Mouse (Mus musculus) CH12.LX (cell line): Measurements from ENCODE around the gene En1. TPM values are rescaled to one million over a fixed set of nuclear protein-coding genes. Genes with fewer than 3 reads are reported as not detected.

Experiments
- DNase-seq: peaks from one replicate; pipeline ENCODE4 v3.0.0-alpha.2; 2013; ENCODE audit errors: extremely low read depth
- H3K27ac ChIP-seq: 2 replicates; pipeline ENCODE4 v1.5.1; 2012; ENCODE audit warnings: low read depth, mild to moderate bottlenecking, control low read depth, moderate library complexity; ENCODE audit not compliant: insufficient read depth
- H3K27me3 ChIP-seq: replicated peaks from 2 replicates; pipeline ENCODE3; 2012; ENCODE audit warnings: inconsistent platforms
- H3K36me3 ChIP-seq, 2 experiments: replicated peaks in 1 of 2; 2 replicates each; pipeline versions ENCODE3 to v1.6.1; 2012; ENCODE audit warnings: inconsistent platforms in 1 of 2, low read length in 1 of 2, mild to moderate bottlenecking in 1 of 2, mixed read lengths in 1 of 2, moderate library complexity in 1 of 2; ENCODE audit not compliant: control insufficient read depth in 1 of 2, insufficient read depth in 1 of 2
- H3K4me1 ChIP-seq, 2 experiments: 2 replicates each; pipeline ENCODE4 v1.6.1; 2012; ENCODE audit warnings: inconsistent platforms in 1 of 2, moderate library complexity in 1 of 2; ENCODE audit not compliant: insufficient read depth in 2 of 2, control insufficient read depth in 1 of 2
- H3K4me2 ChIP-seq: 2 replicates; pipeline ENCODE4 v1.6.1; 2012; ENCODE audit warnings: low read depth, mild to moderate bottlenecking, control low read depth; ENCODE audit not compliant: poor library complexity, insufficient read depth, severe bottlenecking
- H3K4me3 ChIP-seq, 3 experiments: fragments of 150-350 bp in 1 of 3; sonication (generic) in 1 of 3; replicated peaks in 1 of 3; 2 replicates each; pipeline versions ENCODE3 to v1.5.1; 2011 to 2012; ENCODE audit warnings: low read depth in 2 of 3, low read length in 2 of 3, mild to moderate bottlenecking in 2 of 3, moderate library complexity in 2 of 3, control low read depth in 1 of 3, improper control_type of control experiment in 1 of 3, inconsistent platforms in 1 of 3, mixed read lengths in 1 of 3; ENCODE audit not compliant: poor library complexity in 1 of 3
- H3K79me2 ChIP-seq: replicated peaks from 2 replicates; pipeline ENCODE4 v1.6.1; 2012; ENCODE audit warnings: mild to moderate bottlenecking, moderate library complexity; ENCODE audit not compliant: control insufficient read depth, poor library complexity, insufficient read depth, severe bottlenecking; ENCODE audit errors: extremely low read depth
- H3K9ac ChIP-seq: 2 replicates; pipeline ENCODE4 v1.6.1; 2012; ENCODE audit warnings: low read depth, mild to moderate bottlenecking, control low read depth, moderate library complexity; ENCODE audit not compliant: insufficient read depth
- H3K9me3 ChIP-seq: replicated peaks from 2 replicates; pipeline ENCODE3; 2012; ENCODE audit warnings: low read length, inconsistent platforms, mixed read lengths
- BHLHE40 ChIP-seq: IDR thresholded peaks from 2 replicates; pipeline ENCODE4 v1.6.1; 2011; ENCODE audit warnings: mild to moderate bottlenecking, low read depth, low read length, improper control_type of control experiment
- CHD1 ChIP-seq: IDR thresholded peaks from 2 replicates; pipeline ENCODE4 v1.6.1; 2012; ENCODE audit warnings: low read depth, low read length, improper control_type of control experiment, inconsistent platforms
- CHD2 ChIP-seq: IDR thresholded peaks from 2 replicates; pipeline ENCODE4 v1.6.1; 2011; ENCODE audit warnings: low read length, improper control_type of control experiment
- E2F4 ChIP-seq: IDR thresholded peaks from 2 replicates; pipeline ENCODE4 v1.6.1; 2011; ENCODE audit warnings: low read depth, low read length, improper control_type of control experiment; ENCODE audit not compliant: insufficient replicate concordance
- EP300 ChIP-seq: IDR thresholded peaks from 2 replicates; pipeline ENCODE4 v1.6.1; 2011; ENCODE audit warnings: low read length, improper control_type of control experiment
- IRF4 ChIP-seq: IDR thresholded peaks from 2 replicates; pipeline ENCODE4 v1.6.1; 2014; ENCODE audit warnings: low read depth, mild to moderate bottlenecking, inconsistent platforms, low read length, improper control_type of control experiment
- MAFK ChIP-seq: IDR thresholded peaks from 2 replicates; pipeline ENCODE4 v1.6.1; 2011; ENCODE audit warnings: low read length, improper control_type of control experiment; ENCODE audit not compliant: insufficient replicate concordance
- MAX ChIP-seq: IDR thresholded peaks from 2 replicates; pipeline ENCODE4 v1.6.1; 2011; ENCODE audit warnings: low read length, improper control_type of control experiment
- MAZ ChIP-seq: IDR thresholded peaks from 2 replicates; pipeline ENCODE4 v1.6.1; 2012; ENCODE audit warnings: low read depth, mild to moderate bottlenecking, inconsistent platforms, low read length, improper control_type of control experiment, moderate library complexity
- MEF2A ChIP-seq: IDR thresholded peaks from 2 replicates; pipeline ENCODE4 v1.6.1; 2014; ENCODE audit warnings: low read depth, mild to moderate bottlenecking, inconsistent platforms, low read length, improper control_type of control experiment, borderline replicate concordance
- MXI1 ChIP-seq: IDR thresholded peaks from 2 replicates; pipeline ENCODE4 v1.6.1; 2011; ENCODE audit warnings: mild to moderate bottlenecking, low read depth, low read length, improper control_type of control experiment
- MYC ChIP-seq: IDR thresholded peaks from 2 replicates; pipeline ENCODE4 v1.6.1; 2011; ENCODE audit warnings: low read depth, mild to moderate bottlenecking, improper control_type of control experiment, low read length
- NELFE ChIP-seq: IDR thresholded peaks from 2 replicates; pipeline ENCODE4 v1.6.1; 2011; ENCODE audit warnings: low read depth, low read length, improper control_type of control experiment
- POLR2A ChIP-seq: IDR thresholded peaks from 2 replicates; pipeline ENCODE4 v1.6.1; 2011; ENCODE audit warnings: low read depth, mild to moderate bottlenecking, improper control_type of control experiment, low read length
- RAD21 ChIP-seq: IDR thresholded peaks from 2 replicates; pipeline ENCODE4 v1.6.1; 2011; ENCODE audit warnings: low read depth, mild to moderate bottlenecking, low read length, improper control_type of control experiment, moderate library complexity
- RCOR1 ChIP-seq: conservative IDR thresholded peaks from 2 replicates; pipeline ENCODE4 v1.6.1; 2012; ENCODE audit warnings: low read depth, mild to moderate bottlenecking, inconsistent platforms, low read length, improper control_type of control experiment
- TBP ChIP-seq: conservative IDR thresholded peaks from 2 replicates; pipeline ENCODE4 v1.6.1; 2011; ENCODE audit warnings: low read depth, low read length, improper control_type of control experiment
- TCF12 ChIP-seq: IDR thresholded peaks from 2 replicates; pipeline ENCODE4 v1.6.1; 2014; ENCODE audit warnings: low read depth, mild to moderate bottlenecking, inconsistent platforms, low read length, improper control_type of control experiment
- USF1 ChIP-seq: IDR thresholded peaks from 2 replicates; pipeline ENCODE4 v1.6.1; 2014; ENCODE audit warnings: low read depth, mild to moderate bottlenecking, inconsistent platforms, low read length, improper control_type of control experiment
- USF2 ChIP-seq: conservative IDR thresholded peaks from 2 replicates; pipeline ENCODE4 v1.6.1; 2011; ENCODE audit warnings: low read depth, low read length, improper control_type of control experiment
- ZKSCAN1 ChIP-seq: IDR thresholded peaks from 2 replicates; pipeline ENCODE4 v1.6.1; 2012; ENCODE audit warnings: low read depth, inconsistent platforms, low read length, improper control_type of control experiment, borderline replicate concordance
- ZMIZ1 ChIP-seq: IDR thresholded peaks from 2 replicates; pipeline ENCODE4 v1.6.1; 2012; ENCODE audit warnings: low read depth, mild to moderate bottlenecking, inconsistent platforms, low read length, improper control_type of control experiment
- dilution Hi-C: fragments of 300-500 bp; cut with MboI; formaldehyde crosslinking; loops from 2 replicates; pipeline ENCODE4 v1.14.3; 2020; ENCODE audit warnings: low sequenced_read_pairs; ENCODE audit not compliant: extremely low pct_unique_long_range_greater_than_20kb, extremely low pct_ligation_motif_present
- in situ Hi-C: fragments of 300-500 bp; cut with MboI; formaldehyde crosslinking; loops from 3 replicates; pipeline ENCODE4 v1.14.3; 2019; ENCODE audit warnings: low sequenced_read_pairs, low pct_ligation_motif_present, low pct_unique_long_range_greater_than_20kb, mixed read lengths
- polyA plus RNA-seq: library from polyadenylated mRNA; unstranded; fragments of >175 nt; gene quantifications from 2 replicates; pipeline ENCODE4 v1.2.1, GENCODE M21; 2012; ENCODE audit warnings: low read depth; ENCODE audit not compliant: insufficient read length
- total RNA-seq, 2 experiments: library from RNA; depleted of rRNA; stranded (reverse); fragments of 300-350 nt in 1 of 2; fragments of >200 nt in 1 of 2; gene quantifications; 2 replicates each; pipeline ENCODE4 v1.2.3; 2012 to 2014

En1 gene
- total and polyA plus RNA-seq, 3 experiments = not detected

DNA sequence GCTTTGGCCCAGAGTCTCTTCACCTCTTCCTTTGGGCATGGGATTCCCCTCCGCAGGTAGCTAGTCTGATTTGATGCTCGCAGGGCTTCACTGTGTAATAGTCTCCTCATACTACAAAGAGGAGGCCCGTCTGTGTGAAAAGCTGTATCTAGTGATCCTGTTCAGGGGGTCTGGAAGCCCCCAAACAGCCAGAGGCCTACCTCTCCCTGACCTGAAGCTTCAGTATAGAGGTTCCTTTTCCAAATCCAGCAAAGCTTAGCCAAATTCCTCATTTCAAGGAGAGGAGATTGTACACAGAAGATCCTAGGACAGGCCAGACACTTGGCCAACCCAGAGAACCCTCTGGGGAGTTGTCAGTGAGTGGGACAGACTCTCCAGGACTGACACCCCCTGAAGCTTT, 6.2 kb downstream of the En1 start:
- dilution Hi-C loops (no loop called here), in situ Hi-C loops (no loop called here)
- Histone ChIP-seq H3K4me1 (no peaks in the 10 kb centered on the region), H3K36me3 (no peaks in the 10 kb centered on the region), H3K9me3 (peaks cover 8% of the 10 kb centered on the region), H3K4me3 (no peak overlapping the region), H3K27ac (no peak overlapping the region), H3K4me2 (no peak overlapping the region), H3K27me3 (no peaks in the 10 kb centered on the region), H3K79me2 (no peaks in the 10 kb centered on the region), H3K9ac (no peak overlapping the region)
- no peak for DNase-seq
- no peak for TF ChIP-seq TBP
- TF ChIP-seq MAZ = no peak
- TF ChIP-seq EP300 = no peak
- TF ChIP-seq ZMIZ1 = no peak
- no peak for TF ChIP-seq MAFK
- TF ChIP-seq MEF2A = no peak
- TF ChIP-seq RAD21 = no peak
- no peak for TF ChIP-seq USF1

DNA sequence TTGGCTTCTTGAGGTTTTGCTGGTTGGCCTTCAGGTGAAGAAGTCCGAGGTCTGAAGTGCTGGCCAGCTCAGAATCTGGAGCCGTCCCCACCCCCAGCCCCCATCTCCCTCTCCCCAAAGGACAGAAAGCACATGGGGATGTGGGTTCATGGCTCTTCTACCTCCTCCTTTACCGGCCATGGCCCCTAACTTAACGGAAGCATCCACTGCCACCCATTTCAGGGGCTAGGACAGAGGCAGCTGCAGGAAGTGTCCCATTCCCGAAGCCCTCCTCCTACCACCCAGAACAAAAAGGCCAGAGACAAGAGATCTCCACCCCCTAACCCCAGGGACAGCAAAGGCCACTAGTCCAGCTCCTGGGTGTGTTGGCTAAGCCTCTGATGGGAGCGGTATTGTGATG, 7.4 kb downstream of the En1 start:
- no peak overlapping the region for H3K4me2 ChIP-seq
- H3K4me3 ChIP-seq = no peak overlapping the region
- H3K9me3 ChIP-seq = no peaks in the 10 kb centered on the region
- dilution Hi-C loops (no loop called here), in situ Hi-C loops (no loop called here)
- H3K4me1 ChIP-seq = no peaks in the 10 kb centered on the region
- TF ChIP-seq MEF2A (no peak), USF1 (no peak), ZKSCAN1 (no peak), MXI1 (no peak), USF2 (no peak), E2F4 (no peak), CHD2 (no peak), RCOR1 (no peak), MYC (no peak), TCF12 (no peak), ZMIZ1 (no peak), NELFE (no peak), MAFK (no peak), BHLHE40 (no peak), POLR2A (no peak), CHD1 (no peak), MAX (no peak), MAZ (no peak), IRF4 (no peak)
- H3K27me3 ChIP-seq = no peaks in the 10 kb centered on the region
- no peaks in the 10 kb centered on the region for H3K36me3 ChIP-seq
- no peak for DNase-seq
- no peaks in the 10 kb centered on the region for H3K79me2 ChIP-seq
- H3K9ac ChIP-seq = no peak overlapping the region
- no peak overlapping the region for H3K27ac ChIP-seq
